Mouse (Mus musculus) kidney, adult 2 months (tissue): ENCODE measurements around the gene Mcf2. TPM values are rescaled to one million over a fixed set of nuclear protein-coding genes. Genes with fewer than 3 reads are reported as not detected.

Source experiments
- DNase-seq: peaks from one replicate; pipeline ENCODE4 v3.0.0; 2021
- H3K27ac ChIP-seq: fragments of 200-500 bp; 2 replicates; pipeline ENCODE4 v1.5.1; 2012; ENCODE audit warnings: low read depth, low read length, control low read depth, inconsistent platforms; ENCODE audit not compliant: insufficient read depth
- H3K27me3 ChIP-seq: fragments of 200-500 bp; replicated peaks from 2 replicates; pipeline ENCODE4 v1.6.1; 2012; ENCODE audit warnings: mild to moderate bottlenecking, moderate library complexity, low read length, inconsistent platforms; ENCODE audit not compliant: control insufficient read depth, insufficient read depth
- H3K36me3 ChIP-seq: fragments of 200-500 bp; 2 replicates; pipeline ENCODE4 v1.6.1; 2012; ENCODE audit warnings: mild to moderate bottlenecking, moderate library complexity, low read length, inconsistent platforms; ENCODE audit not compliant: control insufficient read depth, insufficient read depth
- H3K4me1 ChIP-seq: fragments of 200-500 bp; 2 replicates; pipeline ENCODE4 v1.6.1; 2011; ENCODE audit warnings: low read length; ENCODE audit not compliant: control insufficient read depth, insufficient read depth
- H3K4me3 ChIP-seq: fragments of 200-500 bp; 2 replicates; pipeline ENCODE4 v1.5.1; 2011; ENCODE audit warnings: mild to moderate bottlenecking, low read depth, low read length, control low read depth; ENCODE audit not compliant: insufficient read depth
- CTCF ChIP-seq: fragments of 200-500 bp; conservative IDR thresholded peaks from 2 replicates; pipeline ENCODE4 v1.5.1; 2011; ENCODE audit warnings: low read depth, mild to moderate bottlenecking, control low read depth, low read length, moderate library complexity, mixed read lengths; ENCODE audit not compliant: insufficient read depth, insufficient read length
- POLR2A ChIP-seq: fragments of 200-500 bp; IDR thresholded peaks from one replicate; pipeline ENCODE4 v1.6.1; 2011; ENCODE audit warnings: low read depth, low read length, control low read depth
- WGBS: fragments of 180-500 bp; shearing (Covaris S2); methylation state at CpG from one replicate; pipeline ENCODE4 v1.1.7; 2018; 5-methylcytosine and 5-hydroxymethylcytosine counted together
- polyA plus RNA-seq: library from polyadenylated mRNA; depleted of rRNA; stranded (reverse); fragments of >200 nt; gene quantifications from 2 replicates; pipeline ENCODE4 v1.2.3, GENCODE M21; 2012; rRNA removed

Mcf2 gene
- not detected in 2 replicates for polyA plus RNA-seq

- no peaks in the 10 kb centered on the region for H3K27me3 ChIP-seq
- DNase-seq = no peak
- H3K27ac ChIP-seq = no peak within 1 kb of the TSS
- no peak within 1 kb of the TSS for H3K4me3 ChIP-seq
- TF ChIP-seq CTCF (no peak), POLR2A (no peak)
- no peaks in the 10 kb centered on the region for H3K36me3 ChIP-seq
- WGBS = under 1% methylated on average over 27 of the region's 28 CpGs
- no peaks in the 10 kb centered on the region for H3K4me1 ChIP-seq
Measured at GRCm38 (mm10) chrX:60178744-60179458, at the start of gene Mcf2. Gene Mcf2 (minus strand): TSS chrX:60179089.

DNA sequence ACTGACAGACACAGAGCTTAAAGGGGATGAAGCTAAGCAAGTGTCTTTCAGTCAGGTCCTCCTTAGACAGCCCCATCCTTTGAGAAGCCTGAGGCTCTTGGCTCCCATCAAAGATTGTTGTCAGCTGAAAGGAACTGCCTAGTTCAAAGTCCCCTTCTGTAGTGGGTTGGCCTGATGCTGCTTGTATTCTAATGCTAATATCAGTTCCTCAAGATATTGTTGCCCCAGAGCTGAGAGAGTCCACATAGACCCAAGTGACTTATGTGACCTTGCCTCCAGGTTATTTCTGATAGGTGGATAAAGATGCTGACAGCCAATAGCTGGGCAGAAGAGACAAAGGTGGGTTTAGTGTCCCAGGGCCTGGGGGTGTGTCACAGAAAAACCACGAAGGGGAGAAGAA lies 8.8 kb upstream of the Mcf2 start:
- Histone ChIP-seq H3K27me3 (no peaks in the 10 kb centered on the region), H3K36me3 (no peaks in the 10 kb centered on the region), H3K4me1 (no peaks in the 10 kb centered on the region), H3K27ac (no peak overlapping the region), H3K4me3 (no peak overlapping the region)
- WGBS = 40% methylated on average over 1 of the region's 1 CpGs
- no peak for DNase-seq
- TF ChIP-seq POLR2A (no peak), CTCF (no peak)

DNA sequence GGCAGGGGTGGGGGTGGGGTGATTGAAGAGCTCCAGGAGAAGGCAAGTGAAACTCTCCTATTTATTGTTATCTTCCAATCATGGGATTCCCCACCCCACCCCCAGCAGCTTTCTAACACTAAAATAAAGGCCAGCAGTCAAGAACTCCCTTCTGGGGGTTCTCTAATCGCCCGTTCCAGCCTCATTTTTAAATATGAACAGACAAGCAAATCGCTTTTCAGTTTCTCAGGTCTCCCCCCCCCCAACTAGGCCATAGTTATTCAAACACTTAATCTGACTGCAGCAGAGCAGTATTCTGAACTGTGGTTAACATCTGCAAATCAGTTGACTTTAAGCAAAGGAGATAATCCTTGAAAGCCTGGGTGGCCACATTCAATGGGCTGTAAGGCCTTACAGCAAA lies 3.7 kb upstream of the Mcf2 start:
- H3K36me3 ChIP-seq = no peaks in the 10 kb centered on the region
- DNase-seq = no peak
- WGBS = 75% methylated on average over 3 of the region's 3 CpGs
- no peaks in the 10 kb centered on the region for H3K27me3 ChIP-seq
- H3K27ac ChIP-seq = no peak overlapping the region
- H3K4me1 ChIP-seq = no peaks in the 10 kb centered on the region
- H3K4me3 ChIP-seq = no peak overlapping the region
- TF ChIP-seq POLR2A = no peak
- TF ChIP-seq CTCF = no peak

DNA sequence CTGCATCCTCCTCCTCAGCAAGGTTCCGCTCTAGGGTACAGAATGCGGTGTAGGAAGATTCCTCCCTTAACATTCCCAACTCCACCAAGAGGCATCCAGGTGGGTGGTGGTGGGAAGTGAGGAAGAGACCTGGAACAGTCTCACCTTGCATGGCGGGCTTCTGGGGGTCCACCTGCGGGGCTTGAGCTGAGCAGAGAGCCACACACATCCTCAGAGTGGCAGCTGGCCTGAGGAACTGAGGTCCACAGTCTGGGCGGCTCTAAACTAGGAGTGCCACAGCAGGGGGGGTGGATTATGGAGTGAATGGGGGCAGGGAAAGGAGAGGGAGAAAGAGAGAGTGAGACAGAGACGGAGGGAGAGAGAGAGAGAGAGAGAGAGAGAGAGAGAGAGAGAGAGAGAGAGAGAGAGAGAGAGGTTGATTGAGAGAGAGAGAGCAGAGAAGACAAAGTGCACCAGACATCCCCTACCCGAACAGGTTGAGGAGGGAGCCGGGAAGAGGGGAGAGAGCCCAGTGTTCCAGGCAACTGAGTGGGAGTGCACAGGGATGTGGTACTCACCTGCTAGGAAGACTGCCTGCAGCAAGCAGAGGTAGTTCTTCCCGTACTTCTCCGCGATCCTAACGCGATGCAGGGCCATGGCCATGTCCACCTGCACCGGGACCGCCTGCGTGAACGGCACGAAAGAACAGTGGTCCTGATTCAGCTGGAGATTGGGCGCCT lies 705 bp downstream of the Mcf2 start:
- WGBS = 2% methylated on average over 19 of the region's 19 CpGs
- no peak for TF ChIP-seq POLR2A
- TF ChIP-seq CTCF = no peak

DNA sequence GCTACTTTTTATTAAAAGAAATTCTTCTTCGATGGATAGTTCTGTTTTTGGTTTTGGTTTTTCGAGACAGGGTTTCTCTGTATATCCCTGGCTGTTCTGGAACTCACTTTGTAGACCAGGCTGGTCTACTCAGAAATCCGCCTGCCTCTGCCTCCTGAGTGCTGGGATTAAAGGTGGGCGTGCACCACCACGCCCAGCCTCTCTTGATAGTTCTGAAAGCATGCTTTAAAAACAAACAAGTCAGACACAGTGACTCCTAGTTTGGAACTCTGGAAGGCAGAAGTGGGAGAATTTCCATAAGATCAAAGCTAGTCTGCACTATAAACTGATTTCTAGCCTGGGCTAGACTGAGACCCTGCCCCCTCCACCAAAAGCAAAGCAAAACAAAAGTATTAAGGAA lies 8.8 kb downstream of the Mcf2 start:
- 92% methylated on average over 5 of the region's 5 CpGs for WGBS
- H3K27me3 ChIP-seq = no peaks in the 10 kb centered on the region
- DNase-seq = no peak
- no peak overlapping the region for H3K4me3 ChIP-seq
- H3K27ac ChIP-seq = no peak overlapping the region
- no peak for TF ChIP-seq CTCF
- TF ChIP-seq POLR2A = no peak
- H3K4me1 ChIP-seq = no peaks in the 10 kb centered on the region
- no peaks in the 10 kb centered on the region for H3K36me3 ChIP-seq

More for the DNA sequence above, 705 bp downstream of the Mcf2 start:
- Histone ChIP-seq H3K4me1 (no peaks in the 10 kb centered on the region), H3K36me3 (no peaks in the 10 kb centered on the region), H3K4me3 (no peak overlapping the region), H3K27ac (no peak overlapping the region), H3K27me3 (no peaks in the 10 kb centered on the region)
- no peak for DNase-seq

DNA sequence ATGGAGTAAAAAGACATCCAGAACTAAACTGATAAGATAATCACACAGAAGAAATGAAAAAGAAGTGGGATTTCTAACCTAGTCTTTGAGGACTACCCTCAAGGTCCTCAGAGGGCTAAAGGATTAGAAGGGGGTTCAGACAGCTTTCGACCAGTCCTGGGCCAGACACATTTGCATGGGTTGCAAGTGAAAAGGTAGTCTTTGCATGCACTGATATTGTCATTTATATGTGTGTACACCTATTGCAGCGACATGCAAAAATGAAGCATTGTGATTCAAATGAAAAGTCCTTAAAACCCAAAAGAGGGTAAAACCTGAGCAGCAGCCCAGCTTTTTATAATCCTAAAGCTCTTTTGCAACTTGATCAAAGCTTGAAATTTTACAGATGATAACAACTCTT lies 9.4 kb downstream of the Mcf2 start:
- Histone ChIP-seq H3K27ac (no peak overlapping the region), H3K36me3 (no peaks in the 10 kb centered on the region), H3K27me3 (no peaks in the 10 kb centered on the region), H3K4me3 (no peak overlapping the region), H3K4me1 (no peaks in the 10 kb centered on the region)
- WGBS = 89% methylated on average over 2 of the region's 2 CpGs
- TF ChIP-seq CTCF = no peak
- no peak for TF ChIP-seq POLR2A
- no peak for DNase-seq

DNA sequence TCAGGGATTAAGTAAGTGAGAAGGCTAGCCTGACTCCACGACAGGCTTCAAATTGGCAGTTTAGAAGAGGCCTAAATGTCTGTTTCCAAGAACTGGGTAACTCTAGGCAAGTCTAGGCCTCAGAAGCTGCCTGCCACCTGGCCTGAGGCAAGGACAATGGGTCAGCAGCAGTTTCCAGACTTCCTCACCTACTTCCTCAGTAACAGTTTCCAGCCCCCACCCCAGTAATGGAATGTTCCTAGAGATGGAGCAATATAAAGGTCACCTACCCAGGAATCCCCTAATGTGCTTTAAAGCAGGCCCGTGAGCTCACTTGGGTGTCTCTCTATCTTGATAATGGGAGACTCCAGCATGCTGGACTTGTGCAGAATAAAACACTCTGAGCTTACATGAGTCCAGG lies 10.1 kb downstream of the Mcf2 start:
- no peaks in the 10 kb centered on the region for H3K27me3 ChIP-seq
- H3K4me3 ChIP-seq = no peak overlapping the region
- 84% methylated on average over 2 of the region's 2 CpGs for WGBS
- H3K36me3 ChIP-seq = no peaks in the 10 kb centered on the region
- H3K4me1 ChIP-seq = no peaks in the 10 kb centered on the region
- H3K27ac ChIP-seq = no peak overlapping the region
- TF ChIP-seq CTCF (no peak), POLR2A (no peak)
- no peak for DNase-seq
